Mouse (Mus musculus) hindbrain, embryonic 13.5 days (tissue): ENCODE measurements around the gene Actb. TPM values are rescaled to one million over a fixed set of nuclear protein-coding genes. Genes with fewer than 3 reads are reported as not detected.
A peak's percentile ranks its signal among the peaks of the same experiment; 100 is the strongest.

Experiments
- ATAC-seq: fragments of 200-750 bp; cut with Nextera tagmentation; 2 replicates; pipeline ENCODE4 v1.8.0; 2017; ENCODE audit warnings: moderate TSS enrichment; ENCODE audit not compliant: low FRiP score
- H3K27ac ChIP-seq: fragments of 300-500 bp; sonication (generic); 2 replicates; pipeline ENCODE4 v1.5.1; 2015; ENCODE audit warnings: inconsistent platforms, mild to moderate bottlenecking, moderate library complexity
- H3K27me3 ChIP-seq: fragments of 300-500 bp; sonication (generic); 2 replicates; pipeline ENCODE4 v1.6.1; 2015; ENCODE audit warnings: mild to moderate bottlenecking, inconsistent platforms
- H3K36me3 ChIP-seq: fragments of 300-500 bp; sonication (generic); 2 replicates; pipeline ENCODE4 v1.6.1; 2015; ENCODE audit warnings: mild to moderate bottlenecking, inconsistent platforms
- H3K4me1 ChIP-seq: fragments of 300-500 bp; sonication (generic); replicated peaks from 2 replicates; pipeline ENCODE4 v1.6.1; 2015; ENCODE audit warnings: inconsistent platforms
- H3K4me2 ChIP-seq: fragments of 300-500 bp; sonication (generic); 2 replicates; pipeline ENCODE4 v1.6.1; 2015; ENCODE audit warnings: inconsistent platforms, mild to moderate bottlenecking, moderate library complexity
- H3K4me3 ChIP-seq: fragments of 300-500 bp; sonication (generic); 2 replicates; pipeline ENCODE4 v1.5.1; 2015; ENCODE audit warnings: mild to moderate bottlenecking, inconsistent platforms
- H3K9ac ChIP-seq: fragments of 300-500 bp; sonication (generic); 2 replicates; pipeline ENCODE4 v1.6.1; 2015; ENCODE audit warnings: mild to moderate bottlenecking, inconsistent platforms
- H3K9me3 ChIP-seq: fragments of 300-500 bp; sonication (generic); 2 replicates; pipeline ENCODE4 v1.6.1; 2016; ENCODE audit warnings: inconsistent platforms
- WGBS: fragments of 180-500 bp; shearing (Covaris S2); methylation state at CpG from one replicate; pipeline ENCODE4 v1.1.7; 2015; 5-methylcytosine and 5-hydroxymethylcytosine counted together
- polyA plus RNA-seq: library from polyadenylated mRNA; unstranded; fragments of >200 nt; fragmentation: Nextera tagmentation; extraction: Ambion mirVana; gene quantifications from 2 replicates; pipeline ENCODE4 v1.2.1, GENCODE M21; 2015

The Actb gene
- polyA plus RNA-seq, 1 experiment from 2014 or later: 17,716 TPM

DNA sequence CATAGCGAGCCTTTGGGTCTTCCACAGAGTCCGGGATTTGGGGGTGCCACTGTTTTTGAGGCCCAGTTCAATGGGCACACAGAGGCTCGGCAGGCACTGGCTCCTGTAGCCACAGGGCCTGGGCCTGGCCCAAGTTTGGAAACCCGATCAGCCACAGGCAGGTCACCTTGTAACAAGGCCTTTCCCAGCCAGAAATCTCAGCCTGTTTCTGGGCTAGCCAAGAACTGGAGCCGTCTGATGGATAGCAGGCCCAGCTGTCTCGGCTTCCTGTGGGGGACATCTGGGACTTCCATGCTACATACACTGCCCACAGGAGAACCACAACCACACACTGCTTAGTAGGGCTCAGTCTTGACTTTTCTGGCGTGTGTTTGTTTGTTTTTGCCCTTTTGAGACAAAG lies 10.0 kb upstream of the Actb start:
- Histone ChIP-seq H3K27me3 (no peaks in the 10 kb centered on the region), H3K4me2 (no peak overlapping the region), H3K9ac (no peak overlapping the region), H3K4me3 (no peak overlapping the region), H3K4me1 (no peaks in the 10 kb centered on the region), H3K27ac (no peak overlapping the region), H3K9me3 (no peaks in the 10 kb centered on the region), H3K36me3 (no peaks in the 10 kb centered on the region)
- WGBS: 80% methylated on average over 7 of the region's 7 CpGs
- ATAC-seq: no peak

GRCm38 (mm10) chr5:142915231-142915630 lies 8.7 kb upstream of the Actb start:
- Histone ChIP-seq H3K9ac (no peak overlapping the region), H3K9me3 (no peaks in the 10 kb centered on the region), H3K27me3 (no peaks in the 10 kb centered on the region), H3K4me3 (no peak overlapping the region), H3K36me3 (no peaks in the 10 kb centered on the region), H3K4me2 (no peak overlapping the region), H3K4me1 (no peaks in the 10 kb centered on the region), H3K27ac (no peak overlapping the region)
- ATAC-seq: no peak
- WGBS: 91% methylated on average over 11 of the region's 11 CpGs

DNA sequence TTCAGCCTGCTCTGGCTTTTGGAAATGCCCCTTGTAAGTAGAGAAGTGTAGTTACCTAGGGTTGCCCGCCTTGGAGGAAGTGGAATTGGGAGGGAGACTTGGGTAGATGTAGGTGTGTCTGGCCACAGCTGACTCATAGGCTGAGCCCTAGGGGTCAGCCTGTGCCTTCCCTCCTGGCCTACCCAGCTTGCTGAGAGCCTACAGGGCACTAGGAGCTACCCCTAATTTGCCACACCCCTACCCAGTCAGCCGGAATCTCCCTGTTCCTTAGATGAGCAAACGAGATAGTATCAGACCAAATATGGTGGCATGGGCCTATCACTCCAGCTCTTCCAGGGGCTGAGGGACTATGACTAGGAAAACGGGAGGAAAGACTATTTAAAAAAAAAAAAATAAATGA lies 6.2 kb upstream of the Actb start:
- no peak overlapping the region for H3K4me2 ChIP-seq
- ATAC-seq: no peak
- no peaks in the 10 kb centered on the region for H3K36me3 ChIP-seq
- H3K4me3 ChIP-seq: no peak overlapping the region
- no peak overlapping the region for H3K27ac ChIP-seq
- no peaks in the 10 kb centered on the region for H3K9me3 ChIP-seq
- H3K4me1 ChIP-seq: peaks cover 20% of the 10 kb centered on the region
- no peak overlapping the region for H3K9ac ChIP-seq
- no peaks in the 10 kb centered on the region for H3K27me3 ChIP-seq
- WGBS: 93% methylated on average over 4 of the region's 4 CpGs

GRCm38 (mm10) chr5:142912320-142912719 lies 5.8 kb upstream of the Actb start:
- ATAC-seq: no peak
- WGBS: 90% methylated on average over 3 of the region's 3 CpGs
- Histone ChIP-seq H3K4me2 (no peak overlapping the region), H3K4me3 (no peak overlapping the region), H3K27ac (no peak overlapping the region), H3K9me3 (no peaks in the 10 kb centered on the region), H3K4me1 (peaks cover 24% of the 10 kb centered on the region), H3K27me3 (no peaks in the 10 kb centered on the region), H3K36me3 (no peaks in the 10 kb centered on the region), H3K9ac (no peak overlapping the region)

GRCm38 (mm10) chr5:142911629-142912028 lies 5.1 kb upstream of the Actb start:
- H3K9me3 ChIP-seq: no peaks in the 10 kb centered on the region
- 84% methylated on average over 2 of the region's 2 CpGs for WGBS

DNA sequence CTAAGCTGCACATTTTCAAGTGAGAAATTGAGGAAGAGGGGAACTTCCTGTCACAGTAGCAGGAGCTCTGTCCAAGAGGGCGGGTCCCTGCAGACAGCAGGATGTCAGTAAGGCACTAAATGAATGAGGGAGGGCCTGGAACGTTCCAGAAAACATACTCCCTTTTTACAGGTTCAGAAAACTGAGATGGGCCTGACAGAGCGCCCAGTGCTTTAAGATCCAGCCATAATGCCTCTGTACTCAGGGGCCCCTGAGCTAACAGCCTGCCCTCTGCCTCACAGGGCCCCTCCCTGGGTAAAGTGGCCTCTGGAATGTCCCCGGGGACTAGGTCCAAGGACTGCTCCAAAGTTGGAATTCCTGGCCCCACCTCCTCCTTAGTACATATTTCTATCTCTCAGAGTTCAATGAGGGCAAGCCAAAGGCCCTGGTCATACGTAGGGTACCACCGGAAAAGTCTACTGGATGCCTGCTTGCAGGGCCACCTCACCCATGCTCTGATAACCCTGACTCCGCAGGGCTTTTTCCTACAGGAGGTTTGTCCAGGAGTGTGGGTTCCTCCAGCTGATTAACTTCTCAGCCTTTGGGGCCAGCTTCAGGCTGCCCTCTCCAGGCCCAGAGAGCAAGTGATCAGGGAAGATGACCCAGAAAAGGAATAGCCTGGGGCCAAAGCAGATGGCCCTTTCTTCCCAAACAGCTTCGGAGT lies 3.2 kb upstream of the Actb start:
- ATAC-seq: no peak
- Histone ChIP-seq H3K4me1 (peaks cover 32% of the 10 kb centered on the region), H3K4me3 (no peak overlapping the region), H3K27ac (peak overlapping the region; percentile 100), H3K9ac (no peak overlapping the region), H3K36me3 (peaks cover 9% of the 10 kb centered on the region), H3K27me3 (no peaks in the 10 kb centered on the region), H3K4me2 (no peak overlapping the region), H3K9me3 (no peaks in the 10 kb centered on the region)
- WGBS: 64% methylated on average over 8 of the region's 8 CpGs

More at GRCm38 (mm10) chr5:142911629-142912028, 5.1 kb upstream of the Actb start:
- no peak overlapping the region for H3K9ac ChIP-seq
- no peak for ATAC-seq
- no peak overlapping the region for H3K27ac ChIP-seq
- H3K4me3 ChIP-seq: no peak overlapping the region
- H3K4me1 ChIP-seq: peaks cover 29% of the 10 kb centered on the region
- no peak overlapping the region for H3K4me2 ChIP-seq
- H3K36me3 ChIP-seq: no peaks in the 10 kb centered on the region
- H3K27me3 ChIP-seq: no peaks in the 10 kb centered on the region

GRCm38 (mm10) chr5:142908941-142909575 lies 2.5 kb upstream of the Actb start:
- H3K9ac ChIP-seq: no peak overlapping the region
- peaks cover 16% of the 10 kb centered on the region for H3K36me3 ChIP-seq
- H3K27ac ChIP-seq: peak overlapping the region; percentile 100
- H3K4me2 ChIP-seq: no peak overlapping the region
- H3K4me3 ChIP-seq: no peak overlapping the region
- ATAC-seq: no peak
- H3K9me3 ChIP-seq: no peaks in the 10 kb centered on the region
- H3K27me3 ChIP-seq: no peaks in the 10 kb centered on the region
- 29% methylated on average over 5 of the region's 5 CpGs for WGBS
- peaks cover 39% of the 10 kb centered on the region for H3K4me1 ChIP-seq

GRCm38 (mm10) chr5:142907803-142908559 lies 1.4 kb upstream of the Actb start:
- Histone ChIP-seq H3K27ac (peak overlapping the region; percentile 100), H3K9ac (peak overlapping the region; percentile 81), H3K9me3 (no peaks in the 10 kb centered on the region), H3K36me3 (peaks cover 25% of the 10 kb centered on the region), H3K4me2 (peak overlapping the region; percentile 75), H3K4me3 (no peak overlapping the region), H3K27me3 (no peaks in the 10 kb centered on the region), H3K4me1 (peaks cover 48% of the 10 kb centered on the region)
- ATAC-seq: no peak
- WGBS: 76% methylated on average over 5 of the region's 5 CpGs

GRCm38 (mm10) chr5:142907048-142907802 lies 671 bp upstream of the Actb start:
- Histone ChIP-seq H3K27me3 (no peaks in the 10 kb centered on the region), H3K4me1 (peaks cover 55% of the 10 kb centered on the region), H3K9ac (peak overlapping the region; percentile 81), H3K4me2 (peak overlapping the region; percentile 75), H3K27ac (peak overlapping the region; percentile 100), H3K9me3 (no peaks in the 10 kb centered on the region), H3K4me3 (peak overlapping the region; percentile 99), H3K36me3 (peaks cover 32% of the 10 kb centered on the region)
- 0 out of 2 replicates have a peak, but pooled peaks have one; percentile 9 for ATAC-seq
- 18% methylated on average over 14 of the region's 14 CpGs for WGBS

DNA sequence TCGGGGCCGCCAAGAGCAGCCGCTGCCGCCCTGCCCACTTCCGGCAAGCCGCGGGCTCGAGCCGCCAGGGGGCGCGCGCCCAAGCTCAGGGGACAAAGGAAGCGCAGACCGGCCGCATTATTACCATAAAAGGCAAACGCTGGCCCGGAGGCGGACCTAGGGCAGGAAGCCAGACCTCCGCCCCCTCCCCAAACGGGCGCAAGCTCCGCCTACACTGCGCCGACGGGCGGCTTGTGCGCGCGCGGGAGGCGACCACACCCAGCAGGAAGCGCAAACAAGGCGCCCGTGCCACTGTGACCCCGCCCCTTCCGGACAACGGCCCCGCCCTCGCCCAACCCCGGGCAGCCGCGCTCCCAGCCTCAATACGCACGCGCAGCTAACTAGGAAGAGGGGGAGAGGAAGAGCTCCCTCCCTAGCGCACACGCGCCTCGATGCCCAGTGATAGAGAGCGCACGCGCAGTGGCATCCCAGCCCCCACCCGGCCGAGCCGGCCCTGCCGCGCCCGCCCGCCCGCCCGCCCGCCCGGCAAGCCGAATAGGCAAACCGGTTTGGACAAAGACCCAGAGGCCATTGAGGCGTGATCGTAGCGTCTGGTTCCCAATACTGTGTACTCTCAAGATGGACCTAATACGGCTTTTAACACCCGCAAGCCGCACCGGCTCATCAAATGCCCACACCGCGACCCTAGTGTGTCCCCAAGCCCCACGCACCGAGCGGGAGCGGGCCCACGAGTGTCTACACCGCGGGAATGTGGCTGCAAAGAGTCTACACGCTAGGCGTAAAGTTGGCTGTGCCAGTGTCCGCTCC lies 626 bp downstream of the Actb start:
- H3K9me3 ChIP-seq: no peaks in the 10 kb centered on the region
- peak overlapping the region; percentile 100 for H3K9ac ChIP-seq
- H3K4me2 ChIP-seq: peak overlapping the region; percentile 95
- H3K27me3 ChIP-seq: no peaks in the 10 kb centered on the region
- H3K36me3 ChIP-seq: peaks cover 45% of the 10 kb centered on the region
- peak; percentile 86 for ATAC-seq
- peaks cover 62% of the 10 kb centered on the region for H3K4me1 ChIP-seq
- H3K27ac ChIP-seq: peak overlapping the region; percentile 100
- H3K4me3 ChIP-seq: peak overlapping the region; percentile 99
- under 1% methylated on average over 76 of the region's 84 CpGs for WGBS

GRCm38 (mm10) chr5:142905038-142905695 lies 1.4 kb downstream of the Actb start:
- Histone ChIP-seq H3K4me3 (peak overlapping the region; percentile 99), H3K4me1 (peaks cover 62% of the 10 kb centered on the region), H3K4me2 (peak overlapping the region; percentile 95), H3K27me3 (no peaks in the 10 kb centered on the region), H3K27ac (peak overlapping the region; percentile 100), H3K9ac (peak overlapping the region; percentile 100), H3K9me3 (no peaks in the 10 kb centered on the region), H3K36me3 (peaks cover 52% of the 10 kb centered on the region)
- peak; percentile 4 for ATAC-seq
- WGBS: 4% methylated on average over 27 of the region's 27 CpGs
